Comparison of ENCODE assay signal across 12 mouse cellular contexts in genomic region chr1:191621096-191621495, GRCm38 (mm10).
"Had no signal": no experiment of that assay in that cellular context is flagged by ENCODE, and none has a peak within 500 bp of the region (broad histone marks: within the 10 kb centered on the region; RNA-seq: fewer than 3 reads in every experiment).

No protein-coding gene starts in this region.

- DNase-seq: kidney, postnatal 36 days; left cerebral cortex, postnatal 4 days; liver, embryonic 13.5 days; lung, adult 2 months; lung, postnatal 14 days; lung, postnatal 4 days; midbrain, embryonic 14.5 days; right cerebral cortex, adult 18-20 months; right cerebral cortex, postnatal 14 days; right cerebral cortex, postnatal 4 days; thymus, adult 18-20 months; thymus, postnatal 36 days had no signal
